Mouse (Mus musculus) testis, postnatal 10 days (tissue): Measurements from ENCODE around the gene Zbtb42.

Experiments
- DNase-seq: peaks from one replicate; pipeline ENCODE4 v3.0.0; 2021; ENCODE audit warnings: low spot score

The Zbtb42 gene

DNA sequence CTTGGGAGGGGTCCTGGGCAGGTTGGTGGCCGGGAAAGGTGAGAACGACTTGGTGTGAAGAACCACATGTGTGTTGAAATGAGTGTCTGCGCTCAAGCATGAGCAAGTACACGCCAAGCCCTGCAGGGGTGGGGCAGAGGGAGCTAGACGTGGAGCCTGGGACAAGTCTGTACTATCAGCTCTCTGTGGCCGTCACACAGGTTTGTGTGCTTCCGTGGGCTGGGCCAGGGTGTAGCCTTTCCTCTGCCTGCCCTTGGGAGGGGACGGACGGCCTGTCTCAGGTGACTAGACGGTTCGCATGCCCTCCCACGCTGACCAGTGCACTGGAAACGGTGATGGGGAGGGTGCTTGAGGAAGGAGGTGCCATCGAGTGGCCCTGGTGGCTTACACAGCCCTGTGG lies 52.2 kb downstream of the Zbtb42 start:
- DNase-seq: no peak
